ENCODE assay signal across 8 mouse cellular contexts in genomic region chr1:172349916-172350812, GRCm38 (mm10). TPM values are rescaled to one million over a fixed set of nuclear protein-coding genes. Genes with fewer than 3 reads are reported as not detected.
A peak's percentile ranks its signal among the peaks of the same experiment; 100 is the strongest.
DNase-seq lines count a peak whose midpoint lies in the region; ATAC-seq lines count a peak whose summit lies in the region.

No protein-coding gene starts in this region.

- H3K4me3 ChIP-seq in lung, embryonic 15.5 days: no peak overlapping the region
- H3K4me3 ChIP-seq in hindbrain, embryonic 15.5 days: no peak overlapping the region
- H3K4me3 ChIP-seq in neural tube, embryonic 12.5 days: no peak overlapping the region

- no peak for DNase-seq in lung, postnatal 14 days
- DNase-seq in embryo, embryonic 10.5 days (ENCODE audit: low spot score): peak; percentile 86
- peak; percentile 43 to 89 for DNase-seq in left cerebral cortex, adult 8-10 months (ENCODE audit: low spot score in 2 of 2)
- DNase-seq in spleen, adult 12 weeks (ENCODE audit: low spot score): no peak
- DNase-seq in adrenal gland, adult 2 months: no peak

- peaks cover 12% of the 10 kb centered on the region; the same call in 1 of the 2 replicates for H3K27me3 ChIP-seq in lung, embryonic 15.5 days
- H3K27me3 ChIP-seq in hindbrain, embryonic 15.5 days: no peaks in the 10 kb centered on the region
- H3K27me3 ChIP-seq in neural tube, embryonic 12.5 days (replicated peaks): no peaks in the 10 kb centered on the region

- no peaks in the 10 kb centered on the region for H3K36me3 ChIP-seq in lung, embryonic 15.5 days
- no peaks in the 10 kb centered on the region for H3K36me3 ChIP-seq in hindbrain, embryonic 15.5 days
- H3K36me3 ChIP-seq in neural tube, embryonic 12.5 days: no peaks in the 10 kb centered on the region

- no peaks in the 10 kb centered on the region for H3K9me3 ChIP-seq in lung, embryonic 15.5 days
- H3K9me3 ChIP-seq in hindbrain, embryonic 15.5 days: no peaks in the 10 kb centered on the region
- H3K9me3 ChIP-seq in neural tube, embryonic 12.5 days: no peaks in the 10 kb centered on the region

- peak overlapping the region; percentile 5; the same call in 1 of the 2 replicates for H3K4me2 ChIP-seq in lung, embryonic 15.5 days
- peak overlapping the region; percentile 36 for H3K4me2 ChIP-seq in hindbrain, embryonic 15.5 days
- peak overlapping the region; percentile 45 for H3K4me2 ChIP-seq in neural tube, embryonic 12.5 days (replicated peaks)

- no peak overlapping the region for H3K9ac ChIP-seq in lung, embryonic 15.5 days
- H3K9ac ChIP-seq in hindbrain, embryonic 15.5 days: no peak overlapping the region
- H3K9ac ChIP-seq in neural tube, embryonic 12.5 days: peak overlapping the region; percentile 48; the same call in 1 of the 2 replicates

- 12% methylated on average over 19 of the region's 19 CpGs for whole genome bisulfite sequencing in lung, embryonic 15.5 days
- 5% methylated on average over 19 of the region's 19 CpGs for WGBS in hindbrain, embryonic 15.5 days
- WGBS in neural tube, embryonic 12.5 days: 3% methylated on average over 19 of the region's 19 CpGs

- peak overlapping the region; percentile 30; the same call in 1 of the 2 replicates for H3K27ac ChIP-seq in lung, embryonic 15.5 days
- H3K27ac ChIP-seq in hindbrain, embryonic 15.5 days (replicated peaks): peak overlapping the region; percentile 79
- H3K27ac ChIP-seq in neural tube, embryonic 12.5 days: peak overlapping the region; percentile 82

- peaks cover 13% of the 10 kb centered on the region for H3K4me1 ChIP-seq in lung, embryonic 15.5 days
- peaks cover 31% of the 10 kb centered on the region for H3K4me1 ChIP-seq in hindbrain, embryonic 15.5 days (replicated peaks)
- peaks cover 32% of the 10 kb centered on the region for H3K4me1 ChIP-seq in neural tube, embryonic 12.5 days

- peak; percentile 65 for ATAC-seq in lung, embryonic 15.5 days (ENCODE audit: borderline replicate concordance, extremely low read depth, low FRiP score, low TSS enrichment)
- peak; percentile 95 for ATAC-seq in hindbrain, embryonic 15.5 days (ENCODE audit: low FRiP score, low read depth)
- peak; percentile 97 for ATAC-seq in neural tube, embryonic 12.5 days (ENCODE audit: low FRiP score, low read depth)

RNA-seq across cellular contexts. Expression of gene Kcnj10, which starts 9.2 kb away (rescaled TPM):
- 0.15 and 0.21 TPM in 2 replicates for polyA plus RNA-seq in lung, embryonic 15.5 days (2015; fragmentation: Nextera tagmentation; extraction: Ambion mirVana)
- 2.9 and 3.0 TPM in 2 replicates for polyA plus RNA-seq in hindbrain, embryonic 15.5 days (2015; fragmentation: Nextera tagmentation; extraction: Ambion mirVana)
- total RNA-seq in left cerebral cortex, adult 8-10 months (2022): 100 to 1,000 TPM in 3 of 4 experiments, 10 to 100 TPM in 1; 98.2 to 130 (median 113) TPM
- 0.96 and 1.3 TPM in 2 replicates for polyA plus RNA-seq in neural tube, embryonic 12.5 days (2016; fragmentation: Nextera tagmentation; extraction: Ambion mirVana)
- total RNA-seq in adrenal gland, adult 2 months (2021): 1 to 10 TPM; 1.0 to 1.1 TPM
- polyA plus RNA-seq in adrenal gland, adult 2 months (2012; rRNA removed): 0.99 and 1.1 TPM in 2 replicates

RNA-seq across cellular contexts. Expression of gene Kcnj9, which starts 21.0 kb away (rescaled TPM):
- polyA plus RNA-seq in lung, embryonic 15.5 days (2015; fragmentation: Nextera tagmentation; extraction: Ambion mirVana): 0.04 TPM in 1 of 2 replicates, not detected in the other
- 4.1 and 4.3 TPM in 2 replicates for polyA plus RNA-seq in hindbrain, embryonic 15.5 days (2015; fragmentation: Nextera tagmentation; extraction: Ambion mirVana)
- 100 to 1,000 TPM; 109 to 120 (median 112) TPM for total RNA-seq in left cerebral cortex, adult 8-10 months (2022)
- polyA plus RNA-seq in neural tube, embryonic 12.5 days (2016; fragmentation: Nextera tagmentation; extraction: Ambion mirVana): 1.4 and 1.6 TPM in 2 replicates
- under 1 TPM; 0.09 to 0.17 TPM for total RNA-seq in adrenal gland, adult 2 months (2021)
- polyA plus RNA-seq in adrenal gland, adult 2 months (2012; rRNA removed): 0.67 and 0.85 TPM in 2 replicates

RNA-seq across cellular contexts. Expression of gene Pigm, which starts 26.2 kb away (rescaled TPM):
- 5.4 and 5.7 TPM in 2 replicates for polyA plus RNA-seq in lung, embryonic 15.5 days (2015; fragmentation: Nextera tagmentation; extraction: Ambion mirVana)
- 3.8 and 3.9 TPM in 2 replicates for polyA plus RNA-seq in hindbrain, embryonic 15.5 days (2015; fragmentation: Nextera tagmentation; extraction: Ambion mirVana)
- total RNA-seq in left cerebral cortex, adult 8-10 months (2022): 1 to 10 TPM; 8.0 to 8.7 (median 8.1) TPM
- polyA plus RNA-seq in neural tube, embryonic 12.5 days (2016; fragmentation: Nextera tagmentation; extraction: Ambion mirVana): 8.3 and 9.4 TPM in 2 replicates
- total RNA-seq in adrenal gland, adult 2 months (2021): 10 to 100 TPM in 1 of 2 experiments, 1 to 10 TPM in 1; 9.2 to 11.2 TPM
- polyA plus RNA-seq in adrenal gland, adult 2 months (2012; rRNA removed): 10.4 and 11.0 TPM in 2 replicates

RNA-seq across cellular contexts. Expression of gene Atp1a2, which starts 52.3 kb away (rescaled TPM):
- 5.7 and 6.2 TPM in 2 replicates for polyA plus RNA-seq in lung, embryonic 15.5 days (2015; fragmentation: Nextera tagmentation; extraction: Ambion mirVana)
- 74.3 and 75.8 TPM in 2 replicates for polyA plus RNA-seq in hindbrain, embryonic 15.5 days (2015; fragmentation: Nextera tagmentation; extraction: Ambion mirVana)
- 100 to 1,000 TPM; 623 to 677 (median 661) TPM for total RNA-seq in left cerebral cortex, adult 8-10 months (2022)
- 14.5 and 14.9 TPM in 2 replicates for polyA plus RNA-seq in neural tube, embryonic 12.5 days (2016; fragmentation: Nextera tagmentation; extraction: Ambion mirVana)
- 100 to 1,000 TPM; 126 to 247 TPM for total RNA-seq in adrenal gland, adult 2 months (2021)
- 57.3 and 85.0 TPM in 2 replicates for polyA plus RNA-seq in adrenal gland, adult 2 months (2012; rRNA removed)

Comparison
In these comparisons a context has a peak if more than half of its experiments do, and no peak if none do; other contexts are left out.
1. H3K27ac ChIP-seq: peak in every context shown above with its lines; median percentile 82 in neural tube, embryonic 12.5 days; 79 in hindbrain, embryonic 15.5 days; 30 in lung, embryonic 15.5 days.
2. DNase-seq: peak in embryo, embryonic 10.5 days (single experiment) and left cerebral cortex, adult 8-10 months (2 of 2); none in lung, postnatal 14 days (single experiment), spleen, adult 12 weeks (single experiment) and adrenal gland, adult 2 months (single experiment).
3. Peak in every context shown above with its lines, with median percentiles within 50 percentile points of each other: ATAC-seq and H3K4me2 ChIP-seq.